Mouse (Mus musculus): ENCODE measurements around the gene Col27a1. TPM values are rescaled to one million over a fixed set of nuclear protein-coding genes. Genes with fewer than 3 reads are reported as not detected.

Gene Col27a1
- polyA plus RNA-seq, 1 experiment from 2014 or later: 22.3 TPM

GRCm38 (mm10) chr4:63345261-63345660 lies 131.5 kb downstream of the Col27a1 start:
- Histone ChIP-seq H3K27me3 (no peaks in the 10 kb centered on the region), H3K4me1 (peaks cover 3% of the 10 kb centered on the region; the same call in 1 of the 2 replicates), H3K4me3 (replicated peaks) (no peak overlapping the region), H3K27ac (replicated peaks) (no peak overlapping the region), H3K36me3 (no peaks in the 10 kb centered on the region), H3K9ac (no peak overlapping the region), H3K9me3 (replicated peaks) (no peaks in the 10 kb centered on the region), H3K4me2 (replicated peaks) (no peak overlapping the region)
- no peak for ATAC-seq (ENCODE audit: insufficient number of reproducible peaks, low FRiP score, low TSS enrichment, low read depth)

GRCm38 (mm10) chr4:63346659-63347058 lies 132.9 kb downstream of the Col27a1 start:
- Histone ChIP-seq H3K4me2 (replicated peaks) (no peak overlapping the region), H3K9me3 (replicated peaks) (no peaks in the 10 kb centered on the region), H3K27me3 (no peaks in the 10 kb centered on the region), H3K4me3 (replicated peaks) (no peak overlapping the region), H3K4me1 (peaks cover 3% of the 10 kb centered on the region; the same call in 1 of the 2 replicates), H3K9ac (no peak overlapping the region), H3K36me3 (no peaks in the 10 kb centered on the region), H3K27ac (replicated peaks) (no peak overlapping the region)
- no peak for ATAC-seq (ENCODE audit: insufficient number of reproducible peaks, low FRiP score, low TSS enrichment, low read depth)
- WGBS: 79% methylated on average over 4 of the region's 4 CpGs

- no peak overlapping the region for H3K4me3 ChIP-seq (replicated peaks)
- H3K9me3 ChIP-seq (replicated peaks): no peaks in the 10 kb centered on the region
- 62% methylated on average over 6 of the region's 6 CpGs for WGBS
- peaks cover 3% of the 10 kb centered on the region; the same call in 1 of the 2 replicates for H3K4me1 ChIP-seq
- H3K27me3 ChIP-seq: no peaks in the 10 kb centered on the region
- no peak overlapping the region for H3K27ac ChIP-seq (replicated peaks)
- no peak for ATAC-seq (ENCODE audit: insufficient number of reproducible peaks, low FRiP score, low TSS enrichment, low read depth)
- H3K9ac ChIP-seq: no peak overlapping the region
- H3K4me2 ChIP-seq (replicated peaks): no peak overlapping the region
- no peaks in the 10 kb centered on the region for H3K36me3 ChIP-seq
Observed at GRCm38 (mm10) chr4:63348524-63348923, 134.7 kb downstream of the Col27a1 start.

GRCm38 (mm10) chr4:63355877-63356665 lies 142.3 kb downstream of the Col27a1 start, which contains the start of gene Orm3:
Gene Orm3 (plus strand): TSS chr4:63356162.
- no peak for ATAC-seq (ENCODE audit: insufficient number of reproducible peaks, low FRiP score, low TSS enrichment, low read depth)
- 81% methylated on average over 4 of the region's 4 CpGs for WGBS
- Histone ChIP-seq H3K9me3 (replicated peaks) (no peaks in the 10 kb centered on the region), H3K27ac (replicated peaks) (no peak within 1 kb of the TSS), H3K27me3 (no peaks in the 10 kb centered on the region), H3K9ac (no peak within 1 kb of the TSS), H3K4me3 (replicated peaks) (no peak within 1 kb of the TSS), H3K4me1 (no peaks in the 10 kb centered on the region), H3K4me2 (replicated peaks) (no peak within 1 kb of the TSS), H3K36me3 (no peaks in the 10 kb centered on the region)

- no peaks in the 10 kb centered on the region for H3K9me3 ChIP-seq (replicated peaks)
- no peak overlapping the region for H3K27ac ChIP-seq (replicated peaks)
- no peaks in the 10 kb centered on the region for H3K27me3 ChIP-seq
- H3K36me3 ChIP-seq: no peaks in the 10 kb centered on the region
- no peak for ATAC-seq (ENCODE audit: insufficient number of reproducible peaks, low FRiP score, low TSS enrichment, low read depth)
- WGBS: 63% methylated on average over 2 of the region's 2 CpGs
- H3K4me2 ChIP-seq (replicated peaks): no peak overlapping the region
- no peaks in the 10 kb centered on the region for H3K4me1 ChIP-seq
- no peak overlapping the region for H3K9ac ChIP-seq
- H3K4me3 ChIP-seq (replicated peaks): no peak overlapping the region
Observed at GRCm38 (mm10) chr4:63356981-63357570, 143.3 kb downstream of the Col27a1 start.

- no peak overlapping the region for H3K27ac ChIP-seq (replicated peaks)
- no peaks in the 10 kb centered on the region for H3K4me1 ChIP-seq
- H3K4me2 ChIP-seq (replicated peaks): no peak overlapping the region
- H3K36me3 ChIP-seq: no peaks in the 10 kb centered on the region
- no peak overlapping the region for H3K9ac ChIP-seq
- no peak for ATAC-seq (ENCODE audit: insufficient number of reproducible peaks, low FRiP score, low TSS enrichment, low read depth)
- 51% methylated on average over 6 of the region's 6 CpGs for WGBS
- H3K9me3 ChIP-seq (replicated peaks): no peaks in the 10 kb centered on the region
- H3K4me3 ChIP-seq (replicated peaks): no peak overlapping the region
- H3K27me3 ChIP-seq: no peaks in the 10 kb centered on the region
Observed at GRCm38 (mm10) chr4:63359861-63360260, 146.1 kb downstream of the Col27a1 start.

GRCm38 (mm10) chr4:63362150-63362549 lies 148.3 kb downstream of the Col27a1 start, which contains the start of gene Orm2:
Gene Orm2 (plus strand): TSS chr4:63362449.
- H3K27me3 ChIP-seq: no peaks in the 10 kb centered on the region
- WGBS: 89% methylated on average over 5 of the region's 5 CpGs

GRCm38 (mm10) chr4:63368577-63368976 lies 154.8 kb downstream of the Col27a1 start:
- H3K36me3 ChIP-seq: peaks cover 40% of the 10 kb centered on the region
- WGBS: 6% methylated on average over 4 of the region's 4 CpGs
- no peak for ATAC-seq (ENCODE audit: insufficient number of reproducible peaks, low FRiP score, low TSS enrichment, low read depth)

More at GRCm38 (mm10) chr4:63362150-63362549, 148.3 kb downstream of the Col27a1 start, which contains the start of gene Orm2:
- ATAC-seq (ENCODE audit: insufficient number of reproducible peaks, low FRiP score, low TSS enrichment, low read depth): no peak
- no peak within 1 kb of the TSS for H3K27ac ChIP-seq (replicated peaks)
- no peak within 1 kb of the TSS for H3K4me3 ChIP-seq (replicated peaks)
- H3K36me3 ChIP-seq: 0 out of 2 replicates have a peak, but pooled peaks cover under 1% of the 10 kb centered on the region
- no peak within 1 kb of the TSS for H3K4me2 ChIP-seq (replicated peaks)
- no peaks in the 10 kb centered on the region for H3K9me3 ChIP-seq (replicated peaks)
- no peaks in the 10 kb centered on the region for H3K4me1 ChIP-seq
- no peak within 1 kb of the TSS for H3K9ac ChIP-seq

GRCm38 (mm10) chr4:63370897-63371296 lies 157.1 kb downstream of the Col27a1 start:
- peaks cover 55% of the 10 kb centered on the region for H3K36me3 ChIP-seq
- no peaks in the 10 kb centered on the region for H3K4me1 ChIP-seq
- no peaks in the 10 kb centered on the region for H3K27me3 ChIP-seq
- no peak overlapping the region for H3K27ac ChIP-seq (replicated peaks)
- 62% methylated on average over 7 of the region's 7 CpGs for WGBS
- H3K9me3 ChIP-seq (replicated peaks): no peaks in the 10 kb centered on the region
- no peak overlapping the region for H3K4me2 ChIP-seq (replicated peaks)
- no peak overlapping the region for H3K4me3 ChIP-seq (replicated peaks)
- H3K9ac ChIP-seq: no peak overlapping the region
- no peak for ATAC-seq (ENCODE audit: insufficient number of reproducible peaks, low FRiP score, low TSS enrichment, low read depth)

More at GRCm38 (mm10) chr4:63368577-63368976, 154.8 kb downstream of the Col27a1 start:
- Histone ChIP-seq H3K4me2 (replicated peaks) (no peak overlapping the region), H3K27ac (replicated peaks) (no peak overlapping the region), H3K9me3 (replicated peaks) (no peaks in the 10 kb centered on the region), H3K9ac (no peak overlapping the region), H3K4me1 (no peaks in the 10 kb centered on the region), H3K27me3 (no peaks in the 10 kb centered on the region), H3K4me3 (replicated peaks) (no peak overlapping the region)

GRCm38 (mm10) chr4:63371890-63372289 lies 158.1 kb downstream of the Col27a1 start:
- WGBS: 51% methylated on average over 3 of the region's 3 CpGs
- H3K27ac ChIP-seq (replicated peaks): no peak overlapping the region
- H3K4me1 ChIP-seq: no peaks in the 10 kb centered on the region
- ATAC-seq (ENCODE audit: insufficient number of reproducible peaks, low FRiP score, low TSS enrichment, low read depth): no peak
- H3K9me3 ChIP-seq (replicated peaks): no peaks in the 10 kb centered on the region
- no peak overlapping the region for H3K4me3 ChIP-seq (replicated peaks)
- peaks cover 60% of the 10 kb centered on the region for H3K36me3 ChIP-seq
- H3K4me2 ChIP-seq (replicated peaks): no peak overlapping the region
- no peak overlapping the region for H3K9ac ChIP-seq
- no peaks in the 10 kb centered on the region for H3K27me3 ChIP-seq

GRCm38 (mm10) chr4:63373404-63373803 lies 159.6 kb downstream of the Col27a1 start:
- WGBS: 91% methylated on average over 8 of the region's 8 CpGs

More at GRCm38 (mm10) chr4:63373404-63373803, 159.6 kb downstream of the Col27a1 start:
- Histone ChIP-seq H3K9ac (no peak overlapping the region), H3K9me3 (replicated peaks) (no peaks in the 10 kb centered on the region), H3K4me1 (no peaks in the 10 kb centered on the region), H3K4me2 (replicated peaks) (no peak overlapping the region), H3K27me3 (no peaks in the 10 kb centered on the region), H3K27ac (replicated peaks) (no peak overlapping the region), H3K36me3 (peaks cover 64% of the 10 kb centered on the region), H3K4me3 (replicated peaks) (no peak overlapping the region)
- no peak for ATAC-seq (ENCODE audit: insufficient number of reproducible peaks, low FRiP score, low TSS enrichment, low read depth)

All from embryonic facial prominence, embryonic 15.5 days (tissue).